Mouse (Mus musculus) heart, embryonic 13.5 days (tissue): Measurements from ENCODE around the gene Abcf3. TPM values are rescaled to one million over a fixed set of nuclear protein-coding genes. Genes with fewer than 3 reads are reported as not detected.

ENCODE experiments used
- ATAC-seq: fragments of 200-750 bp; cut with Nextera tagmentation; 2 replicates; pipeline ENCODE4 v1.8.0; 2017; ENCODE audit warnings: moderate TSS enrichment; ENCODE audit not compliant: insufficient number of reproducible peaks, low FRiP score, low TSS enrichment; ENCODE audit errors: extremely low read depth
- H3K27ac ChIP-seq: fragments of 300-500 bp; sonication (generic); replicated peaks from 2 replicates; pipeline ENCODE4 v1.5.1; 2015; ENCODE audit warnings: moderate library complexity, mild to moderate bottlenecking, inconsistent platforms
- H3K27me3 ChIP-seq: fragments of 300-500 bp; sonication (generic); replicated peaks from 2 replicates; pipeline ENCODE4 v1.6.1; 2015; ENCODE audit warnings: mild to moderate bottlenecking, inconsistent platforms
- H3K36me3 ChIP-seq: fragments of 300-500 bp; sonication (generic); 2 replicates; pipeline ENCODE4 v1.6.1; 2015; ENCODE audit warnings: mild to moderate bottlenecking, inconsistent platforms
- H3K4me1 ChIP-seq: fragments of 300-500 bp; sonication (generic); 2 replicates; pipeline ENCODE4 v1.6.1; 2015; ENCODE audit warnings: inconsistent platforms
- H3K4me2 ChIP-seq: fragments of 300-500 bp; sonication (generic); 2 replicates; pipeline ENCODE4 v1.6.1; 2015; ENCODE audit warnings: inconsistent platforms, mild to moderate bottlenecking, moderate library complexity
- H3K4me3 ChIP-seq: fragments of 300-500 bp; sonication (generic); 2 replicates; pipeline ENCODE4 v1.5.1; 2015; ENCODE audit warnings: moderate library complexity, mild to moderate bottlenecking, inconsistent platforms
- H3K9ac ChIP-seq: fragments of 300-500 bp; sonication (generic); 2 replicates; pipeline ENCODE4 v1.6.1; 2015; ENCODE audit warnings: inconsistent platforms, mild to moderate bottlenecking, moderate library complexity
- H3K9me3 ChIP-seq: fragments of 300-500 bp; sonication (generic); 2 replicates; pipeline ENCODE4 v1.6.1; 2016; ENCODE audit warnings: inconsistent platforms
- WGBS: fragments of 180-500 bp; shearing (Covaris S2); methylation state at CpG from one replicate; pipeline ENCODE4 v1.1.7; 2015; ENCODE audit warnings: mixed read lengths; 5-methylcytosine and 5-hydroxymethylcytosine counted together
- microRNA counts: library from miRNA; unstranded; fragments of <30 nt; microRNA quantifications from one replicate; lab custom pipeline; 2016
- microRNA-seq: library from miRNA; unstranded; fragments of <30 nt; microRNA quantifications from one replicate; pipeline ENCODE4, GENCODE M21; 2016
- polyA plus RNA-seq: library from polyadenylated mRNA; unstranded; fragments of >200 nt; fragmentation: Nextera tagmentation; extraction: Ambion mirVana; gene quantifications from 2 replicates; pipeline ENCODE4 v1.2.1, GENCODE M21; 2015

Abcf3 gene
- polyA plus RNA-seq, 1 experiment from 2014 or later: 42.5 TPM

- H3K4me1 ChIP-seq: peaks cover 13% of the 10 kb centered on the region
- ATAC-seq: no peak
- no peaks in the 10 kb centered on the region for H3K36me3 ChIP-seq
- H3K4me3 ChIP-seq: no peak overlapping the region
- no peaks in the 10 kb centered on the region for H3K9me3 ChIP-seq
- H3K27ac ChIP-seq: no peak overlapping the region
- no peak overlapping the region for H3K9ac ChIP-seq
- 61% methylated on average over 7 of the region's 7 CpGs for WGBS
- H3K4me2 ChIP-seq: no peak overlapping the region
- peaks cover 62% of the 10 kb centered on the region for H3K27me3 ChIP-seq
Observed at GRCm38 (mm10) chr16:20595060-20595673, 46.8 kb downstream of the Abcf3 start.

- Histone ChIP-seq H3K27me3 (peaks cover 57% of the 10 kb centered on the region), H3K4me2 (no peak overlapping the region), H3K36me3 (no peaks in the 10 kb centered on the region), H3K9ac (no peak overlapping the region), H3K9me3 (no peaks in the 10 kb centered on the region), H3K27ac (no peak overlapping the region), H3K4me3 (no peak overlapping the region), H3K4me1 (peaks cover 7% of the 10 kb centered on the region)
- 75% methylated on average over 4 of the region's 4 CpGs for WGBS
- ATAC-seq: no peak
Observed at GRCm38 (mm10) chr16:20595737-20596136, 47.4 kb downstream of the Abcf3 start.

DNA sequence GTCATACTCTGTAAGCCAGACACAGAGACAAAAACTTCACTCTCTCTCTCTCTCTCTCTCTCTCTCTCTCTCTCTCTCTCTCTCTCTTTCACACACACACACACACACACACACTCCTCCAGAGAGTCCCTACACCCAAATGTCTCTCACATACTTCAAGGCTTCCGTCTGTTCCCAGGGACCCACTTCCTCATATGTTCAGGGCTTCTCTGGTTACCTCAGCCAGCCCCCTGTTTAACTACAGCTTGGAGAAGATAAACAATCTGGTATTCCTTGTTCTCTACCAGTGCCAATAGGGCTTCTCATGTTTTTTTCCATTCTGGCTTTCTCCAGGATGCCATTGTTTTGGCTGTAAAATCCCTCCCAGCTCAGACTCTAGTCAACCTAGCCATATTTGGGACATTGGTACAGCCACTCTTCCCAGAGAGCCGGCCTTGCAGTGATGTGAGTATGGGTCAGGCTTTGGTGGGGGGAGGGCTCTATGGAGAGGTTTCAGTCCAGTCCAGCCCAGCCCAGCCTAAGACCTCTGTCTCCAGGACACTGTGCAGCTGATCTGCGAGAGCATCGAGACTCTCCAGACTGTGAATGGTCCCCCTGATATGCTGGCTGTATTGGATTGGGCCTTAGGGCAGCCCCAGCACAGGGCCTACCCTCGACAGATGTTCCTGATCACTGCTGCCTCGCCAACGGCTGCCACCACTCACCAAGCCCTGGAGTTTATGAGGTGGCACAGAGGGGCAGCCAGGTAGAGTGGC is 48.5 kb downstream of the Abcf3 start:
- Histone ChIP-seq H3K9ac (no peak overlapping the region), H3K27me3 (peaks cover 47% of the 10 kb centered on the region), H3K9me3 (no peaks in the 10 kb centered on the region), H3K4me1 (no peaks in the 10 kb centered on the region), H3K4me2 (no peak overlapping the region), H3K4me3 (no peak overlapping the region), H3K27ac (no peak overlapping the region), H3K36me3 (no peaks in the 10 kb centered on the region)
- 52% methylated on average over 7 of the region's 7 CpGs for WGBS
- no peak for ATAC-seq

DNA sequence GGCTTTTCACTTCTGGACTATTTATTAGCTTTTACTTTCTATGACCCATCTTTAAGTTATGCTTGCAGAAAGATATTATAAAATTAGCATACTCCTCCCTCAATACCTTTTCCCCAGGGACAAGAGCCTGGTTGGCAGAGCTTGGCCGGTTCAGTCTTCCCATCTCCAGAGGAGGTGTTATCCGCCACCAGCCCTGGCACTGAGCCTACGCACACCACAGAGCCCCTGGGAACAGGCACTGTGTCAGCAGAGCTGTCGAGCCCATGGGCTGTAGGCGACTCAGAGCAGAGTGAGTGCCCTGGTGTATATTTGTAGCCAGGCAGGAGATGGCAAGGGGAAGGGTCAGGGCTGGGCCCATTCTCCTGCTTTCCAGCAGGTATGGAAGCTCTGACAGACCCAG is 52.1 kb downstream of the Abcf3 start:
- H3K4me3 ChIP-seq: no peak overlapping the region
- no peak overlapping the region for H3K4me2 ChIP-seq
- peaks cover 16% of the 10 kb centered on the region for H3K36me3 ChIP-seq
- no peak for ATAC-seq
- H3K27ac ChIP-seq: no peak overlapping the region
- peaks cover 11% of the 10 kb centered on the region for H3K27me3 ChIP-seq
- WGBS: 56% methylated on average over 5 of the region's 5 CpGs
- no peaks in the 10 kb centered on the region for H3K9me3 ChIP-seq
- no peaks in the 10 kb centered on the region for H3K4me1 ChIP-seq
- H3K9ac ChIP-seq: no peak overlapping the region

DNA sequence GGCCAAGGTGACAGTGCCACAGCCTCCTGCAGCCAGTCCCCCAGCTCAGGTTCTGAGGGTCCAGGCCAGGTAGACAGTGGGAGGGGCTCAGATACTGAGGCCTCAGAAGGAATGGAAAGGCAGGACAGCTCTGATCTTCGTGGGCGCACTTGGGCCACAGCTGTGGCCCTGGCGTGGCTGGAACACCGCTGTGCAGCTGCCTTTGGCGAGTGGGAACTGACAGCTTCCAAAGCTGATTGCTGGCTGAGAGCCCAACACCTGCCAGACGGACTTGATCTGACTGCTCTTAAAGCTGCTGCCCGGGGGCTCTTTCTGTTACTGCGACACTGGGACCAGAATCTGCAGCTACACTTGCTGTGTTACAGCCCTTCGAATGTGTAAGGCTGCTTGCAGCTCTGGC is 56.3 kb downstream of the Abcf3 start:
- no peak overlapping the region for H3K4me2 ChIP-seq
- ATAC-seq: no peak
- H3K4me3 ChIP-seq: no peak overlapping the region
- no peaks in the 10 kb centered on the region for H3K9me3 ChIP-seq
- peaks cover 43% of the 10 kb centered on the region for H3K36me3 ChIP-seq
- WGBS: 57% methylated on average over 9 of the region's 9 CpGs
- peaks cover 2% of the 10 kb centered on the region; the same call in 1 of the 2 replicates for H3K27me3 ChIP-seq
- H3K27ac ChIP-seq: no peak overlapping the region
- H3K9ac ChIP-seq: no peak overlapping the region
- peaks cover 6% of the 10 kb centered on the region for H3K4me1 ChIP-seq

GRCm38 (mm10) chr16:20610501-20611356 is 62.4 kb downstream of the Abcf3 start:
- 0 out of 2 replicates have a peak, but pooled peaks have one; percentile 59 for ATAC-seq
- no peaks in the 10 kb centered on the region for H3K27me3 ChIP-seq
- peak overlapping the region; percentile 90 for H3K9ac ChIP-seq
- H3K4me1 ChIP-seq: peaks cover 21% of the 10 kb centered on the region
- under 1% methylated on average over 28 of the region's 28 CpGs for WGBS
- peak overlapping the region; percentile 97 for H3K4me2 ChIP-seq
- peak overlapping the region; percentile 79 for H3K27ac ChIP-seq
- H3K9me3 ChIP-seq: no peaks in the 10 kb centered on the region
- H3K36me3 ChIP-seq: peaks cover 25% of the 10 kb centered on the region
- peak overlapping the region; percentile 84 for H3K4me3 ChIP-seq

MicroRNAs within 50 kb of the gene (microRNA counts, 519-probe panel; counts per million panel counts)
- microRNA mmu-miR-1224 (lab: Ali Mortazavi, UCI): 3,469 counts per million, percentile 69 among the panel's probes with 10 or more counts

Small RNA genes lying within 50 kb of the gene (microRNA-seq; reads per million reads assigned to microRNA genes)
- gene Mir1224: 1.0 reads per million

Other genes starting within 250 kb of the Abcf3 start
- 64.3 and 73.6 TPM in 2 replicates for gene Parl, start 246.2 kb upstream of the Abcf3 start, polyA plus RNA-seq
- gene Cyp2ab1, start 223.2 kb upstream of the Abcf3 start, polyA plus RNA-seq: not detected in 2 replicates
- 54.9 and 57.0 TPM in 2 replicates for gene Abcc5, start 122.2 kb upstream of the Abcf3 start, polyA plus RNA-seq
- gene Eif2b5, start 49.8 kb upstream of the Abcf3 start, polyA plus RNA-seq: 78.8 and 81.5 TPM in 2 replicates
- gene Dvl3, start 31.6 kb upstream of the Abcf3 start, polyA plus RNA-seq: 19.7 and 20.5 TPM in 2 replicates
- 434 and 465 TPM in 2 replicates for gene Ap2m1, start 13.1 kb upstream of the Abcf3 start, polyA plus RNA-seq
- gene Vwa5b2, start 40.9 kb downstream of the Abcf3 start, polyA plus RNA-seq: 0.19 and 0.25 TPM in 2 replicates
- 20.6 and 21.1 TPM in 2 replicates for gene Eef1akmt4, start 63.0 kb downstream of the Abcf3 start, polyA plus RNA-seq
- not detected in 2 replicates for gene Gm49333, start 63.0 kb downstream of the Abcf3 start, polyA plus RNA-seq
- 33.3 and 35.3 TPM in 2 replicates for gene Alg3, start 63.2 kb downstream of the Abcf3 start, polyA plus RNA-seq
- 0.37 and 0.48 TPM in 2 replicates for gene Camk2n2, start 72.7 kb downstream of the Abcf3 start, polyA plus RNA-seq
- gene Ece2, start 81.3 kb downstream of the Abcf3 start, polyA plus RNA-seq: 0.92 and 1.2 TPM in 2 replicates
- gene Psmd2, start 103.1 kb downstream of the Abcf3 start, polyA plus RNA-seq: 245 TPM in 2 replicates
- 129 TPM in 2 replicates for gene Eif4g1, start 119.7 kb downstream of the Abcf3 start, polyA plus RNA-seq
- gene Fam131a, start 144.7 kb downstream of the Abcf3 start, polyA plus RNA-seq: 5.1 and 6.0 TPM in 2 replicates
- 52.6 and 56.2 TPM in 2 replicates for gene Polr2h, start 169.1 kb downstream of the Abcf3 start, polyA plus RNA-seq
- gene Clcn2, start 169.2 kb downstream of the Abcf3 start, polyA plus RNA-seq: 3.9 and 4.3 TPM in 2 replicates
- 0.39 and 0.83 TPM in 2 replicates for gene Chrd, start 184.6 kb downstream of the Abcf3 start, polyA plus RNA-seq
- 0.11 and 0.25 TPM in 2 replicates for gene Thpo, start 185.9 kb downstream of the Abcf3 start, polyA plus RNA-seq